Mouse (Mus musculus) left cerebral cortex, adult 2 months (tissue): ENCODE data around the gene Fbxo21. TPM values are rescaled to one million over a fixed set of nuclear protein-coding genes. Genes with fewer than 3 reads are reported as not detected.
A peak's percentile ranks its signal among the peaks of the same experiment; 100 is the strongest.

ENCODE experiments used
- DNase-seq, 2 experiments: peaks; one replicate each; pipeline ENCODE4 v3.0.0; 2021 to 2022; ENCODE audit warnings: low spot score in 2 of 2, mixed read lengths in 1 of 2; ENCODE audit errors: extremely low spot score in 1 of 2
- H3K27ac ChIP-seq: fragments of 200-600 bp; 2 replicates; pipeline ENCODE4 v1.8.1; 2022
- H3K4me3 ChIP-seq: fragments of 200-600 bp; 2 replicates; pipeline ENCODE4 v1.8.1; 2022
- CTCF ChIP-seq: fragments of 200-600 bp; IDR thresholded peaks from 2 replicates; pipeline ENCODE4 v1.8.1; 2022; ENCODE audit warnings: antibody characterized with exemption, mild to moderate bottlenecking, moderate library complexity
- intact Hi-C: fragments of 180-260 bp; cut with DNase I; formaldehyde crosslinking; loops from one replicate; pipeline ENCODE4 v1.15.1; 2025
- total RNA-seq, 2 experiments: library from RNA; stranded (reverse); gene quantifications; 2 replicates each; pipeline ENCODE4 v1.2.3; 2021

Gene Fbxo21
- total RNA-seq, 2 experiments from 2014 or later, result 110 to 111 TPM

- no peak for DNase-seq
Measured at GRCm38 (mm10) chr5:118036888-118037797, 60.6 kb downstream of the Fbxo21 start.

GRCm38 (mm10) chr5:118037798-118038484 is 61.4 kb downstream of the Fbxo21 start:
- intact Hi-C loops, result no loop called here
- Histone ChIP-seq H3K4me3 (no peak overlapping the region), H3K27ac (peak overlapping the region; percentile 53)
- no peak for DNase-seq
- no peak for TF ChIP-seq CTCF

More at GRCm38 (mm10) chr5:118036888-118037797, 60.6 kb downstream of the Fbxo21 start:
- intact Hi-C loops, result no loop called here
- TF ChIP-seq CTCF, result no peak
- Histone ChIP-seq H3K27ac (peak overlapping the region; percentile 55), H3K4me3 (no peak overlapping the region)

DNA sequence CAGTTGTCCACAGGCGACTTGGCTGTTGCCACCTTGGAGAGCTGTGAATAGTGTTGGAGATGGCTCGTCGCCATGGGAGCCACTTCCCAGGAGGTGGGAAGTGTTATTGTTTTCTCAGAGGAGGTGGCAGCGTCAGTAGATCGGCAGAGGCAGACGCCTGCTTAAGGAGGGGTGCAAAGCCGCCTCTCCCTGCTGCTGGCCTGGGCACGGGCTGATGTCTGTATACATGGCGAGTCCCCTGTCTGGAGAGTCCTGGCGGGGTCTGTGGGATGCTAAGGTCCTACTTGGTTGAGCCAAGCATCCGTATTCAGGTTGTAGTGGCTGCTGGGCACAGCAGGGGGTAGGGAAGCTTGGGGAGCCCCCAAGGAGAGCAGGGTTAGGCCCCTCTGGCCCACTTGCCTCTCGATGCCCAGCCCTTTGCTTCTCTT is 62.7 kb downstream of the Fbxo21 start:
- no peak for DNase-seq
- Histone ChIP-seq H3K4me3 (no peak overlapping the region), H3K27ac (0 out of 2 replicates have a peak overlapping the region, but pooled peaks have one; percentile 26)
- intact Hi-C loops, result no loop called here
- TF ChIP-seq CTCF, result no peak

GRCm38 (mm10) chr5:118042599-118042998 is 66.1 kb downstream of the Fbxo21 start:
- Histone ChIP-seq H3K4me3 (no peak overlapping the region), H3K27ac (no peak overlapping the region)
- TF ChIP-seq CTCF, result no peak
- DNase-seq, result no peak
- intact Hi-C loops, result no loop called here

GRCm38 (mm10) chr5:118043761-118044160 is 67.2 kb downstream of the Fbxo21 start:
- Histone ChIP-seq H3K27ac (no peak overlapping the region), H3K4me3 (no peak overlapping the region)
- TF ChIP-seq CTCF, result no peak
- DNase-seq, result no peak
- intact Hi-C loops, result no loop called here

DNA sequence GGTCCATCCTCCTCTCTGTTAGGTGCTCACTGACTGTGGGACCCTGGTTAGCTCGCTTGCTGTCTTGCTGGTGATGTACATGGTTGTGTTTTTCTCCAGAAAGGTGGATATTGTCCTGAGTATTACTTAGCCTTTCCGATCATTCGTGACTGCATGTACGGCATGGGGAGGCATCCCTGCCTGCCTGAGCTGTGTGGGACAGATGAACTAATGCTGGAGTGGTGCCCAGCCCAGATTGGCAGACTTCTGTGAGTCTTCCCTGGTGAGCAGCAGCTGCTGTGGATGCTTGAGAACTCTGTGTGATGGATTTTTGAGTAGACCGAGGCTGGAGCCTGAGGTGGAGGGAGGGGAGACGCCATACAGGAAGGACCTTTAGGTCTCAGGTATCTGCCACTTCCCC is 68.4 kb downstream of the Fbxo21 start:
- no peak overlapping the region for H3K4me3 ChIP-seq
- no peak for TF ChIP-seq CTCF
- no peak overlapping the region for H3K27ac ChIP-seq
- intact Hi-C loops, result no loop called here
- peak in 1 of 2 experiments; percentile 53 for DNase-seq

- TF ChIP-seq CTCF, result no peak
- H3K4me3 ChIP-seq, result no peak overlapping the region
- no peak overlapping the region for H3K27ac ChIP-seq
Measured at GRCm38 (mm10) chr5:118045385-118045784, 68.9 kb downstream of the Fbxo21 start.

DNA sequence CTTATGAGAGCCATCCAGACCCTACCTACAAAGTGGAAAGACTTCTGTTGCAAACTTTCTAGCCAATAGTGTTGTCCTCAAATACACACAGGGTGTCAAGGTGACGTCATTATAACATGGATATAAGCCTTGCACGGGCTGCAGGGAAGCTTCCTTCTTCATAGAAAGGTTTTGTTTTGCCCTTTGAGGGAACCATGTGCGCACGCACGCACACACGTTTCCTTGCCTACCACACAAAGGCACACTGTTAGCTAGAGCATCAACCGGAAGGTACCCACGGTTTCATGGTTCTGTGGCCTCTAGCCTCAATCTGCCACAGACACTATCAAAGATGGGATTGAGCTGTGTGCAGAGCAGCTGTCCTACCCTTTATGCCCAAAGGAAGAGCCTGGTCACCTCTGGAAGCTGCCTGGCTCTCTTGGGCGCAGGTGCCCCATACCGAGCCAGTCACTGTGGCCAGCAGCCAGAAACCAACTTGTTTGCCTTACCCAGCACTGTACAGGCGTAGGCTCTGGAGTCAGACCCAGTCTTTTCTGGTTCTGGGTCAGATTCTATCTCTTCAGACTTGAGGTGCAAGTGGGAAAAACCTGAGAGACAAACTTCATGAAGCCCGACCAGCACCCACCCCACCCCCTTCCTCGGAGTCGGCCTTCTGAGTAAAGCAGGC is 70.7 kb downstream of the Fbxo21 start:
- intact Hi-C loops, result no loop called here

More at GRCm38 (mm10) chr5:118045385-118045784, 68.9 kb downstream of the Fbxo21 start:
- intact Hi-C loops, result no loop called here
- no peak for DNase-seq

DNA sequence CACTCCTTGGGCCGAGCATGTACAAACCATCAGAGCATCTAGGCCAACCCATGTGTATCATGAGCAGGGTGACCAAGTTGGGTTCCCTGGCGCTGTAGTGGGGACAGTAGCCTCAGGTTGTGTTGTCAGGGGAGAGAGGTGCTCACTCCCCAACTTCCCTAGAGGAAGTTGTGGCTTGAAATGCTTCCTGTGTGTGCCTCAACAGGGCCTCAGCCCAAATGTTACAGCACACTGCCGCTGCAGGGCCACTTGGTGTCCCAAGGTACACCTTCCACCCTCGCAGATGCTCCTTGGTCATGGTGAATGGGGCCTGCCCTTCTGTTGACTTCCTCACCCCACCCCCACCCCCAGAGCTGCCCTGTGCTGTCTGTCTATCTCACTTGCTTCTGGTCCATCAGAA is 71.9 kb downstream of the Fbxo21 start:
- Histone ChIP-seq H3K4me3 (no peak overlapping the region), H3K27ac (no peak overlapping the region)
- no peak for DNase-seq
- no peak for TF ChIP-seq CTCF
- intact Hi-C loops, result no loop called here

More for the DNA sequence above, 70.7 kb downstream of the Fbxo21 start:
- DNase-seq, result no peak
- Histone ChIP-seq H3K27ac (no peak overlapping the region), H3K4me3 (no peak overlapping the region)
- TF ChIP-seq CTCF, result no peak

GRCm38 (mm10) chr5:118048928-118049327 is 72.4 kb downstream of the Fbxo21 start:
- Histone ChIP-seq H3K4me3 (no peak overlapping the region), H3K27ac (no peak overlapping the region)
- DNase-seq, result no peak
- intact Hi-C loops, result no loop called here
- no peak for TF ChIP-seq CTCF

DNA sequence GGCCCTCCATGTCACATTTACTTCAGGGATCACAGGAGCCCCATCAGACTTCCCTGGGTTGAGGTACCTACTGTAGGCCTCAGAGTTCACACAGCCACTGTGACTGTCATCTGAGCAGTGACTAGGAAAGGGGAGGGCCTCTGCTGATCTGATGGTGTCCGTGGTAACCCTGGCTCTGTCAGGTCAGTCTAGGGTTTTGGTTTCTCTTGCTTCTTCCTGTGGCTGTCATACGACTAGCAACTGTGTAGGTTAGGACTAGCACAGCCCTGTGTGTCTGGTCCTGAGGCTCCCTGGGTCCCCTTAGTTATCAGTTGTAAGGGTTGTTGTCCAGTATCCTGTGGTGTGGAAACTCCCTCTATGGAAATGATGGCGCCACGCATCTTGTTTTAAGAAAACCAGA is 74.2 kb downstream of the Fbxo21 start:
- DNase-seq, result no peak
- intact Hi-C loops, result no loop called here
- no peak overlapping the region for H3K4me3 ChIP-seq
- no peak for TF ChIP-seq CTCF
- no peak overlapping the region for H3K27ac ChIP-seq
